Mouse (Mus musculus) CH12.LX (cell line): ENCODE data around the gene Olfr350. TPM values are rescaled to one million over a fixed set of nuclear protein-coding genes. Genes with fewer than 3 reads are reported as not detected.

Experiments
- DNase-seq: peaks from one replicate; pipeline ENCODE4 v3.0.0-alpha.2; 2013; ENCODE audit errors: extremely low read depth
- H3K27ac ChIP-seq: 2 replicates; pipeline ENCODE4 v1.5.1; 2012; ENCODE audit warnings: low read depth, mild to moderate bottlenecking, control low read depth, moderate library complexity; ENCODE audit not compliant: insufficient read depth
- H3K27me3 ChIP-seq: replicated peaks from 2 replicates; pipeline ENCODE3; 2012; ENCODE audit warnings: inconsistent platforms
- H3K36me3 ChIP-seq, 2 experiments: replicated peaks in 1 of 2; 2 replicates each; pipeline versions ENCODE3 to v1.6.1; 2012; ENCODE audit warnings: inconsistent platforms in 1 of 2, low read length in 1 of 2, mild to moderate bottlenecking in 1 of 2, mixed read lengths in 1 of 2, moderate library complexity in 1 of 2; ENCODE audit not compliant: control insufficient read depth in 1 of 2, insufficient read depth in 1 of 2
- H3K4me1 ChIP-seq, 2 experiments: 2 replicates each; pipeline ENCODE4 v1.6.1; 2012; ENCODE audit warnings: inconsistent platforms in 1 of 2, moderate library complexity in 1 of 2; ENCODE audit not compliant: insufficient read depth in 2 of 2, control insufficient read depth in 1 of 2
- H3K4me2 ChIP-seq: 2 replicates; pipeline ENCODE4 v1.6.1; 2012; ENCODE audit warnings: low read depth, mild to moderate bottlenecking, control low read depth; ENCODE audit not compliant: poor library complexity, insufficient read depth, severe bottlenecking
- H3K4me3 ChIP-seq, 3 experiments: fragments of 150-350 bp in 1 of 3; sonication (generic) in 1 of 3; replicated peaks in 1 of 3; 2 replicates each; pipeline versions ENCODE3 to v1.5.1; 2011 to 2012; ENCODE audit warnings: low read depth in 2 of 3, low read length in 2 of 3, mild to moderate bottlenecking in 2 of 3, moderate library complexity in 2 of 3, control low read depth in 1 of 3, improper control_type of control experiment in 1 of 3, inconsistent platforms in 1 of 3, mixed read lengths in 1 of 3; ENCODE audit not compliant: poor library complexity in 1 of 3
- H3K79me2 ChIP-seq: replicated peaks from 2 replicates; pipeline ENCODE4 v1.6.1; 2012; ENCODE audit warnings: mild to moderate bottlenecking, moderate library complexity; ENCODE audit not compliant: control insufficient read depth, poor library complexity, insufficient read depth, severe bottlenecking; ENCODE audit errors: extremely low read depth
- H3K9ac ChIP-seq: 2 replicates; pipeline ENCODE4 v1.6.1; 2012; ENCODE audit warnings: low read depth, mild to moderate bottlenecking, control low read depth, moderate library complexity; ENCODE audit not compliant: insufficient read depth
- H3K9me3 ChIP-seq: replicated peaks from 2 replicates; pipeline ENCODE3; 2012; ENCODE audit warnings: low read length, inconsistent platforms, mixed read lengths
- CHD2 ChIP-seq: IDR thresholded peaks from 2 replicates; pipeline ENCODE4 v1.6.1; 2011; ENCODE audit warnings: low read length, improper control_type of control experiment
- CTCF ChIP-seq, 2 experiments: IDR thresholded peaks in 1 of 2; conservative IDR thresholded peaks in 1 of 2; 2 replicates each; pipeline ENCODE4 v1.5.1; 2011 to 2012; ENCODE audit warnings: low read depth in 2 of 2, low read length in 2 of 2, improper control_type of control experiment in 1 of 2, inconsistent platforms in 1 of 2, mild to moderate bottlenecking in 1 of 2, moderate library complexity in 1 of 2
- E2F4 ChIP-seq: IDR thresholded peaks from 2 replicates; pipeline ENCODE4 v1.6.1; 2011; ENCODE audit warnings: low read depth, low read length, improper control_type of control experiment; ENCODE audit not compliant: insufficient replicate concordance
- ETS1 ChIP-seq: conservative IDR thresholded peaks from 2 replicates; pipeline ENCODE4 v1.6.1; 2012; ENCODE audit warnings: low read depth, mild to moderate bottlenecking, inconsistent platforms, low read length, improper control_type of control experiment, moderate library complexity
- GABPA ChIP-seq: IDR thresholded peaks from 2 replicates; pipeline ENCODE4 v1.6.1; 2012; ENCODE audit warnings: low read depth, low read length, improper control_type of control experiment, inconsistent platforms; ENCODE audit not compliant: insufficient replicate concordance
- JUN ChIP-seq: IDR thresholded peaks from 2 replicates; pipeline ENCODE4 v1.6.1; 2011; ENCODE audit warnings: low read depth, mild to moderate bottlenecking, low read length, improper control_type of control experiment, moderate library complexity; ENCODE audit not compliant: insufficient read depth
- MAFK ChIP-seq: IDR thresholded peaks from 2 replicates; pipeline ENCODE4 v1.6.1; 2011; ENCODE audit warnings: low read length, improper control_type of control experiment; ENCODE audit not compliant: insufficient replicate concordance
- MAX ChIP-seq: IDR thresholded peaks from 2 replicates; pipeline ENCODE4 v1.6.1; 2011; ENCODE audit warnings: low read length, improper control_type of control experiment
- MAZ ChIP-seq: IDR thresholded peaks from 2 replicates; pipeline ENCODE4 v1.6.1; 2012; ENCODE audit warnings: low read depth, mild to moderate bottlenecking, inconsistent platforms, low read length, improper control_type of control experiment, moderate library complexity
- MXI1 ChIP-seq: IDR thresholded peaks from 2 replicates; pipeline ENCODE4 v1.6.1; 2011; ENCODE audit warnings: mild to moderate bottlenecking, low read depth, low read length, improper control_type of control experiment
- MYC ChIP-seq: IDR thresholded peaks from 2 replicates; pipeline ENCODE4 v1.6.1; 2011; ENCODE audit warnings: low read depth, mild to moderate bottlenecking, improper control_type of control experiment, low read length
- POLR2A ChIP-seq: IDR thresholded peaks from 2 replicates; pipeline ENCODE4 v1.6.1; 2011; ENCODE audit warnings: low read depth, mild to moderate bottlenecking, improper control_type of control experiment, low read length
- RAD21 ChIP-seq: IDR thresholded peaks from 2 replicates; pipeline ENCODE4 v1.6.1; 2011; ENCODE audit warnings: low read depth, mild to moderate bottlenecking, low read length, improper control_type of control experiment, moderate library complexity
- RCOR1 ChIP-seq: conservative IDR thresholded peaks from 2 replicates; pipeline ENCODE4 v1.6.1; 2012; ENCODE audit warnings: low read depth, mild to moderate bottlenecking, inconsistent platforms, low read length, improper control_type of control experiment
- SIN3A ChIP-seq: IDR thresholded peaks from 2 replicates; pipeline ENCODE4 v1.6.1; 2012; ENCODE audit warnings: low read length, improper control_type of control experiment, inconsistent platforms
- SMC3 ChIP-seq: IDR thresholded peaks from 2 replicates; pipeline ENCODE4 v1.6.1; 2011; ENCODE audit warnings: low read depth, low read length, improper control_type of control experiment
- TBP ChIP-seq: conservative IDR thresholded peaks from 2 replicates; pipeline ENCODE4 v1.6.1; 2011; ENCODE audit warnings: low read depth, low read length, improper control_type of control experiment
- TCF12 ChIP-seq: IDR thresholded peaks from 2 replicates; pipeline ENCODE4 v1.6.1; 2014; ENCODE audit warnings: low read depth, mild to moderate bottlenecking, inconsistent platforms, low read length, improper control_type of control experiment
- USF2 ChIP-seq: conservative IDR thresholded peaks from 2 replicates; pipeline ENCODE4 v1.6.1; 2011; ENCODE audit warnings: low read depth, low read length, improper control_type of control experiment
- ZC3H11A ChIP-seq: IDR thresholded peaks from 2 replicates; pipeline ENCODE4 v1.6.1; 2012; ENCODE audit warnings: low read depth, mild to moderate bottlenecking, inconsistent platforms, low read length, improper control_type of control experiment
- ZKSCAN1 ChIP-seq: IDR thresholded peaks from 2 replicates; pipeline ENCODE4 v1.6.1; 2012; ENCODE audit warnings: low read depth, inconsistent platforms, low read length, improper control_type of control experiment, borderline replicate concordance
- ZMIZ1 ChIP-seq: IDR thresholded peaks from 2 replicates; pipeline ENCODE4 v1.6.1; 2012; ENCODE audit warnings: low read depth, mild to moderate bottlenecking, inconsistent platforms, low read length, improper control_type of control experiment
- ZNF384 ChIP-seq: IDR thresholded peaks from 2 replicates; pipeline ENCODE4 v1.6.1; 2012; ENCODE audit warnings: low read depth, low read length, improper control_type of control experiment, inconsistent platforms
- dilution Hi-C: fragments of 300-500 bp; cut with MboI; formaldehyde crosslinking; loops from 2 replicates; pipeline ENCODE4 v1.14.3; 2020; ENCODE audit warnings: low sequenced_read_pairs; ENCODE audit not compliant: extremely low pct_unique_long_range_greater_than_20kb, extremely low pct_ligation_motif_present
- in situ Hi-C: fragments of 300-500 bp; cut with MboI; formaldehyde crosslinking; loops from 3 replicates; pipeline ENCODE4 v1.14.3; 2019; ENCODE audit warnings: low sequenced_read_pairs, low pct_ligation_motif_present, low pct_unique_long_range_greater_than_20kb, mixed read lengths
- polyA plus RNA-seq: library from polyadenylated mRNA; unstranded; fragments of >175 nt; gene quantifications from 2 replicates; pipeline ENCODE4 v1.2.1, GENCODE M21; 2012; ENCODE audit warnings: low read depth; ENCODE audit not compliant: insufficient read length
- total RNA-seq, 2 experiments: library from RNA; depleted of rRNA; stranded (reverse); fragments of 300-350 nt in 1 of 2; fragments of >200 nt in 1 of 2; gene quantifications; 2 replicates each; pipeline ENCODE4 v1.2.3; 2012 to 2014

Gene Olfr350
- total RNA-seq (2012; rRNA removed), result not detected in 2 replicates
- total RNA-seq (2014; rRNA removed), result not detected in 2 replicates
- not detected in 2 replicates for polyA plus RNA-seq

GRCm38 (mm10) chr2:36846010-36846409 is at the start of gene Olfr350:
Gene Olfr350 (plus strand): TSS chr2:36846310.
- Histone ChIP-seq H3K4me1 (no peaks in the 10 kb centered on the region), H3K27ac (no peak within 1 kb of the TSS), H3K4me3 (no peak within 1 kb of the TSS), H3K9ac (no peak within 1 kb of the TSS), H3K9me3 (no peaks in the 10 kb centered on the region), H3K4me2 (no peak within 1 kb of the TSS), H3K79me2 (no peaks in the 10 kb centered on the region), H3K27me3 (peaks cover 36% of the 10 kb centered on the region), H3K36me3 (no peaks in the 10 kb centered on the region)
- TF ChIP-seq SMC3 (no peak), RAD21 (no peak), JUN (no peak), TBP (no peak), GABPA (no peak)
- dilution Hi-C loops, result no loop called here
- no peak for DNase-seq
- in situ Hi-C loops, result no loop called here

DNA sequence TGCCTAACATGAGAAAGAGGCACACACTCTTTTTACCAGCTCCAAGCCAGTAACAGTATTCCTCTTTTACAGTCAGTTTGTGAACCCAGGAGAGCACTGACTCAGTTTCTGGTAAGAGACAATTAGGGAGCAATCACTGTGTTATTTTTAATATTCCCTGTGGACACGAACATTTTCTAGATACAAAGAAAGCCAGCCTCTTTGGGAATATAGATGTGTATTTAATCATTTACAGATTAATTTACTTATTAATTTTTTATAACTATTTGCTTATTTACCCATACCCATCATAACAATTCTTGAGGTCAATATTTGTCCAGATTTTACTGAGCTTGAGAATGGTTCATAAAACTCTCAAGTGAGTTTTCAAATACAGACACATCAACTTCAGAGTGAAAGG is 29.2 kb upstream of the Olfr350 start, which contains the start of gene Olfr3:
TSS of gene Olfr3 (minus strand) at position 101 of the 400 bp plus-strand sequence.
- Histone ChIP-seq H3K27ac (no peak within 1 kb of the TSS), H3K4me3 (no peak within 1 kb of the TSS), H3K27me3 (peaks cover 19% of the 10 kb centered on the region), H3K9me3 (peaks cover 8% of the 10 kb centered on the region), H3K9ac (no peak within 1 kb of the TSS), H3K79me2 (no peaks in the 10 kb centered on the region), H3K4me2 (no peak within 1 kb of the TSS), H3K4me1 (no peaks in the 10 kb centered on the region), H3K36me3 (no peaks in the 10 kb centered on the region)
- dilution Hi-C loops (no loop called here), in situ Hi-C loops (no loop called here)
- no peak for DNase-seq
- TF ChIP-seq CTCF (conservative IDR thresholded peaks at IDR 0.05 in 1 of 2, IDR thresholded peaks at IDR 0.05 in 1 of 2; ENCODE audit: low read depth in 2 of 2, low read length in 2 of 2), result no peak
- no peak for TF ChIP-seq ETS1
- TF ChIP-seq SIN3A, result no peak
- no peak for TF ChIP-seq MXI1
- no peak for TF ChIP-seq JUN
- no peak for TF ChIP-seq RCOR1
- TF ChIP-seq MAX, result no peak
- no peak for TF ChIP-seq E2F4
- no peak for TF ChIP-seq ZMIZ1
- no peak for TF ChIP-seq SMC3
- TF ChIP-seq MAZ, result no peak
- no peak for TF ChIP-seq USF2
- TF ChIP-seq POLR2A, result no peak
- no peak for TF ChIP-seq ZC3H11A
- no peak for TF ChIP-seq TCF12
- TF ChIP-seq MAFK, result no peak
- TF ChIP-seq CHD2, result no peak
- TF ChIP-seq ZNF384, result no peak
- no peak for TF ChIP-seq MYC
- no peak for TF ChIP-seq ZKSCAN1
